Mouse (Mus musculus): ENCODE measurements at regions not wholly inside any gene's neighbourhood (a gene's known extent, or its start where the extent isn't known, plus 50 kb on each side); places are given as distances from the start of the nearest gene placed in this dataset.

DNA sequence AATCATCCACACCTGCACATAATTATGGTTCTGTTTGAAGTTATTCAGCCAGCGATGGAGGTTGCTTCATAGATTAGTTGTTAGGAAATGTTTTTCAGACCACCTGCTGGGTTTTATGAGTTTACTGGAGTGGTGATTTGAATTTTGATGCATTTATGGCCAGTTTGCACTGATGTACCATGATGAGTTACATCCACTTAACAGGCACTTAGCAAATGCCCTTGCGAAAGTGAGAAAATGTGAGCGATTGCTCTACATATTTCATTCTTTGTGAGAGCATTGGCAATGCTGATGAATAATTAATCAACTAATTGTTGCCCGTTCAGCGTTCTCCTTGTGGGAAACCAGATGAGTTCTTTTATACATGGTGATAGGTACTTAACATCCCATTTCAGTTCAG lies 164.7 kb downstream of the 1700017N19Rik start:
- TF ChIP-seq GATA1 (IDR thresholded peaks at IDR 0.05; ENCODE audit: borderline replicate concordance, low read length) (no peak), FLI1 (IDR thresholded peaks at IDR 0.05; ENCODE audit: low read length) (no peak)

Data from megakaryocyte, embryonic 14.5 days (primary cell).